Mouse (Mus musculus): ENCODE results near the gene Kat2a.
"Not testable (repeated sequence)": the region's sequence is repeated elsewhere in the genome, so short reads cannot be mapped to it uniquely, and the experiment has no call there.

Kat2a gene

GRCm38 (mm10) chr11:100671049-100671448 lies 41.2 kb downstream of the Kat2a start:
- DNase-seq (ENCODE audit: low read depth): no peak

- DNase-seq (ENCODE audit: low read depth): no peak
Observed at GRCm38 (mm10) chr11:100659806-100660205, 52.5 kb downstream of the Kat2a start.

GRCm38 (mm10) chr11:100656458-100656857 lies 55.8 kb downstream of the Kat2a start:
- DNase-seq (ENCODE audit: low read depth): no peak

GRCm38 (mm10) chr11:100655589-100655988 lies 56.7 kb downstream of the Kat2a start:
- DNase-seq (ENCODE audit: low read depth): not testable (repeated sequence)

All from fibroblast of lung, adult 2 months (primary cell).